Mouse (Mus musculus) lung, adult 2 months (tissue): ENCODE results near the gene Trub1. TPM values are rescaled to one million over a fixed set of nuclear protein-coding genes. Genes with fewer than 3 reads are reported as not detected.

ENCODE experiments used
- DNase-seq: peaks from one replicate; pipeline ENCODE4 v3.0.0; 2022
- H3K4me1 ChIP-seq: fragments of 200-500 bp; 2 replicates; pipeline ENCODE4 v1.6.1; 2011; ENCODE audit warnings: low read length; ENCODE audit not compliant: control insufficient read depth, insufficient read depth
- H3K4me3 ChIP-seq: fragments of 200-500 bp; replicated peaks from 2 replicates; pipeline ENCODE3; 2011; ENCODE audit warnings: low read depth, mild to moderate bottlenecking, control low read depth, low read length; ENCODE audit errors: extremely low read depth
- CTCF ChIP-seq: fragments of 200-500 bp; IDR thresholded peaks from 2 replicates; pipeline ENCODE4 v1.5.1; 2011; ENCODE audit warnings: mild to moderate bottlenecking, low read length, control low read depth; ENCODE audit not compliant: insufficient read depth
- POLR2A ChIP-seq: fragments of 200-500 bp; IDR thresholded peaks from 2 replicates; pipeline ENCODE4 v1.6.1; 2011; ENCODE audit warnings: low read depth, mild to moderate bottlenecking, control low read depth, low read length, borderline replicate concordance; ENCODE audit errors: extremely low read depth
- WGBS: fragments of 180-500 bp; shearing (Covaris S2); methylation state at CpG from one replicate; pipeline ENCODE4 v1.1.7; 2018; 5-methylcytosine and 5-hydroxymethylcytosine counted together
- polyA plus RNA-seq: library from polyadenylated mRNA; depleted of rRNA; stranded (reverse); fragments of >200 nt; gene quantifications from 2 replicates; pipeline ENCODE4 v1.2.3, GENCODE M21; 2012

Gene Trub1
- polyA plus RNA-seq, 1 experiment = 3.4 TPM

DNA sequence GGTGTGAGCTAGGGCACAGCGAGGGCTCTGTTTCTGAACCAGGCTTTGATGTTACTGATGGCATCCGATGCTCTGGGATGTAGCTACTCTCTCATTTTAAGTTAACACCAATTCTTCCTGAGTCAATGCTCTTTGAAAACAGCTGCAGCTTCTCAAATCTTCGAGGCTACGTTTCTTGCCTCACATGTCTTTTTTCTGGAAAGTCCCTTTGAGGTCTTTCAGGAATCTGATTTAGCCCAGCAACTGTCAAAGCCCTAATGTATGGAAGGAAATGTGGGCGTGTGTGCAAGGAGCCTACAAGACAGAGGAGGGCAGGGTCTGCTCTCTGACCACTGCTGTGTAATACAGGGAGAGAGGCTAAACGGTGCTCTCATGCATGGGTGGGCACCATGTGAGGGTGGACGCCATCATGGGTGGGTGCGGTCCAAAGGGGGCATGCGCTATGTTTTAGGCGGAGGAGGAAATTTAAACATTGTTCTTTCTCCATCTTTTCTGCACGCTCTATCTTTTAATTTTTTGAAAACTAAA lies 55.6 kb downstream of the Trub1 start:
- Histone ChIP-seq H3K4me1 (peaks cover 7% of the 10 kb centered on the region), H3K4me3 (no peak overlapping the region)
- no peak for DNase-seq
- TF ChIP-seq POLR2A = no peak
- TF ChIP-seq CTCF = no peak
- WGBS = 78% methylated on average over 11 of the region's 11 CpGs

DNA sequence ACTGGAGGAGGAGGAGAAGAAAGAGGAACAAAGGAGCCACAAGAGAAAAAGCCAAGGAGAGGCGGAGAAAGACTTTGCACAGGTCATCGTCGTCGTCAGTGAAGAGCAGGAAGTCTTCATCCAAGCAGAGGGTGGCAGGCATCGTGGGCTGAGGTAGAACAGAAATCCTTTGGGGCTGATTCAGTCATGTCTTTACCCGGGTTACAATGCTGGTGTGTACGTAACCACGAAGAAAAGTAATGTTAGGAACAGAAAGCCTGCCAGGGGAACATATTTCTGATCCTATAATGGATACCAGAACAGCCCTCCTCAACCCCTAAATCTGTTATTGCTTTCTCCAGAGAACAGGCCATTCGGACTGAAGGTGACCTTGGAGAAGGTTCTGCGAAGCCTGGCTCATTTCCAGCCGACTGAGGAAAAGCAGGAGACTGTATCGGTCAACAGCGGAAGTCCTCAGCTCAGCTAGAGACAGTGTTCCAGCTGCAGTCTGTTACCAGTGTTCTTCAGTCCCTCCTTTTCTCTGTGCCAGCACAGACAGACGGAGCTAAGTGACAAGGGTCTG lies 57.1 kb downstream of the Trub1 start:
- no peak for TF ChIP-seq POLR2A
- TF ChIP-seq CTCF = no peak
- Histone ChIP-seq H3K4me1 (peaks cover 7% of the 10 kb centered on the region), H3K4me3 (no peak overlapping the region)
- no peak for DNase-seq
- 31% methylated on average over 14 of the region's 14 CpGs for WGBS

DNA sequence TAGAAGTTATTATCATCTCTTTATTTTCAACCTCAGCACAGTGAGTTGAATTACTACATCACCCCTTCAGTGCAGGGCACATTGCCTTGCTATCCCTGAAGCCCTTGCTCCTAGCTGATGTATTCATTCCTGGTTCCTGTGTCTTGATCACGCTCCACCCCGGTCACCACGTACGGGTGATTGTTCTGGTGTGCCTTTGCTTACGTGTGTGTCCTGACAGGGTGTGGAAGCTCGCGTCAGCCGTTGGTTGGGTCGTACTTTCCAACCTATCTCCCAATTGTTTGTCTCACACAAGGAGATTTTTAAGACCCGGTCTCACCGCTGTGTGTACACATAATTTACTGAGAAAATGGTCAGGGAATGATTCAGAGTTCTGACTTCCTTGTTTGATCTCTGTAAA lies 58.1 kb downstream of the Trub1 start:
- DNase-seq = no peak
- TF ChIP-seq POLR2A (no peak), CTCF (no peak)
- 78% methylated on average over 11 of the region's 11 CpGs for WGBS
- peaks cover 7% of the 10 kb centered on the region for H3K4me1 ChIP-seq
- H3K4me3 ChIP-seq = no peak overlapping the region

DNA sequence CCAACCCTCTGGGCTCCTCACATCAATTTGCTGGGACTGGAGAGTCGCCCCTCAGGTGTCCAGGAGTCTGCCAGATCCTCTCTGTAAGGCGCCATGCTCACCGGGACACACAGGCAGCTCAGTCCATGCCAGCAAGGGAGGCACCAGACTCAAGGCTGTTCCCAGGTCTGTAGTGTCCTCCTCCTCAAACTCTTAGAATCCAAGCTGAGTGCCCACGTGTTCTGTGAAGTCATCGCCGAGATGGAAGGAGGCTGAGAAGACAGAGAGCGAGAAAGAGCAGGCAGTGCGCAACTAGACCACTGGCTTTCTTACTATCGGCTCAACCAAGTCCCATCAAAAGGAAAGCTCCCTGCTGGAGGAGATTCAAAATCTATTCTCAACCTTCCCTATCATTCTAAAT lies 60.4 kb downstream of the Trub1 start:
- H3K4me3 ChIP-seq = no peak overlapping the region
- WGBS = 89% methylated on average over 9 of the region's 9 CpGs
- TF ChIP-seq CTCF (no peak), POLR2A (no peak)
- no peak for DNase-seq
- H3K4me1 ChIP-seq = peaks cover 7% of the 10 kb centered on the region

DNA sequence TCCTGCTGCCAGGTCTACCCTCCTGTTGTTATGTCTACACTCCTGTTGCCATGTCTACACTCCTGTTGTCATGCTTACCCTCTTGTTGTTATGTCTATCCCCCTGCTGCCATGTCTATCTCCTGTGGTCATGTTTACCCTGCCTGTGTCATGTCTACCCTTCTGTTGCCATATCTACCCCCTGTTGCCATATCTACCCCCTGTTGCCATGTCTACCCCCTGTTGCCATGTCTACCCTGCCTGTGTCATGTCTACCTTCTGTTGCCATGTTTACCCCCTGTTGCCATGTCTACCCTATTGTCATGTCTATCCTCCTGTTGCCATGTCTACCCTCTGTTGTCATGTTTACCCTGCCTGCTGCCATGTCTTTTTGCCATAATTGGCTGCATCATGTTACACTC lies 69.0 kb downstream of the Trub1 start:
- no peaks in the 10 kb centered on the region for H3K4me1 ChIP-seq
- no peak for TF ChIP-seq POLR2A
- DNase-seq = no peak
- H3K4me3 ChIP-seq = no peak overlapping the region

DNA sequence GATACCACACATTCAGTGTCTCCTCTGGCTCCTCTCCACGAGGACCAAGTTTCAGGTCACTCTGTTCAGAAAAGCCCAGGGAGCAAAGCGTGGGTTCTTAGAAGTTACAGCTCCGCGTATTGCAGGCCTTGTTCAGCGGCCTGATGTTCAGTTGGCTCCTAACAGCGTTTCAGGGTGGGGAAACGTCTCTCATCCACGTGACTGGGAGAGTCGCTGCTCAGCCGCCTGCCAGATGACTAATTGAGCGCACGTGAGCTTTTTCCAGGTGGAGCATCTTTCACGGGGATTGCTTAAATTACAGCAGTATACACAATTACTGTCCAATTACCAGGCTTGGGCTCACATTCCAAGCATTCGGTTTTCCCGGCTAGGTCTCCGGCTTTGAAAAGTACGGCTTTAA lies 70.7 kb downstream of the Trub1 start:
- Histone ChIP-seq H3K4me1 (no peaks in the 10 kb centered on the region), H3K4me3 (no peak overlapping the region)
- TF ChIP-seq POLR2A = no peak
- TF ChIP-seq CTCF = no peak
- WGBS = 76% methylated on average over 17 of the region's 17 CpGs
- no peak for DNase-seq

DNA sequence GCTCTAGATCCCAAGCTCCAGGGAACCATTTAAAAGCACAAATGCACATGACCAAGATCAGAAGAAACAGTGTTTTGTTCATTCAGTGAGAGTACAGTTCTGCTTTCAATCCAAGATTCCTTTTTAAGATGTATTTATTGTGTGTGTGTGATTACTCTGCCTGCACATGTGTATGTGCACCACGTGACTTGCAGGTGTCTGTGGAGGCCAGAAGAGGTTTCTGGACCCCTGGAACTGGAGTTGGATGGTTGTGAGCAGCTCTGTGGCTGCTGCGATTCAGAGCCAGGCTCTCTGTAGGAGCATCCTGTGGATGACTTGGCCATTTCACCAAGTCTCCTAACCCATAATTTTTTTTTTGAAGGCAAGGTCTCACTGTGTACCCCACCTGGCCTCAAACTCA lies 73.0 kb downstream of the Trub1 start:
- DNase-seq = no peak
- H3K4me3 ChIP-seq = no peak overlapping the region
- WGBS = 81% methylated on average over 2 of the region's 2 CpGs
- no peaks in the 10 kb centered on the region for H3K4me1 ChIP-seq
- TF ChIP-seq POLR2A = no peak
- TF ChIP-seq CTCF = no peak

DNA sequence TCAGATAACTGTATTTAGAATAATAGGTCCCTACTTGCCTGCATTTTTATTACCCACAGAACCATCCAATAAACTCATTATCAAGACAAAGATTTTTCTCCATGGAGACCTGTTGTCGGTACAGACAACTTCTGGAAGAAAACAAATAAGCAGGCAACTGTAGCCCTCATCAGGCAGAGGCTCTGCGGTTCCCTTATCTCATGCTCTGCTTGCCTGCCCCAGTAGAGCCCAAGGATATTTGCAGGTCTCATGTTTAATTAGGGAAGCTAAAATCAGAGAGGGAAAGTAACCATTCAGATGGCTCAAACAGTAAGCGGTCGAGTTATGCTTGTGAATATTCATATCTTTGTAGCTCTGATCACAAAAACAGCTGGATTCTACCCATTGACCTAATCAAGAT lies 77.5 kb downstream of the Trub1 start:
- TF ChIP-seq CTCF (no peak), POLR2A (no peak)
- Histone ChIP-seq H3K4me3 (no peak overlapping the region), H3K4me1 (no peaks in the 10 kb centered on the region)
- WGBS = 72% methylated on average over 4 of the region's 4 CpGs
- no peak for DNase-seq

DNA sequence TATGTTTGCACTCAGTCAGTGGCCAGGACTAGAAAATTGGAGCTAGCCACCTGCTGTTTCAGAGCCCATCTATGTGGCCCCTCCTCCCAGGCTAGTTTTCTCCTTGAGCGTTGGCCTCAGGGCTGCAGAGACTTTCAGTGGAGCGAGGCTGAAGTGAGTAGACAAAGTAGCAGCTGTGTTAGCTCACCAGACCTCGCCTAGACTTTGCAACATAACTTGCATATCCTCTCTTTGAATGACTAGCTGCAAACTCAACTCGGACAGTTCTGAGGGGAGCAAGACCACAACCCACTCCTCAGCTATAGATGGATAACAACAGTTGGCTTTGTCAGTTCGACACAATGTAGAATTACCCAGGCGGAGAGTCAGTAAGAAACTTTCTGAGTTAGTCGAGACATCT lies 81.5 kb downstream of the Trub1 start:
- no peaks in the 10 kb centered on the region for H3K4me1 ChIP-seq
- no peak for DNase-seq
- WGBS = 65% methylated on average over 7 of the region's 7 CpGs
- TF ChIP-seq CTCF (no peak), POLR2A (no peak)
- no peak overlapping the region for H3K4me3 ChIP-seq

DNA sequence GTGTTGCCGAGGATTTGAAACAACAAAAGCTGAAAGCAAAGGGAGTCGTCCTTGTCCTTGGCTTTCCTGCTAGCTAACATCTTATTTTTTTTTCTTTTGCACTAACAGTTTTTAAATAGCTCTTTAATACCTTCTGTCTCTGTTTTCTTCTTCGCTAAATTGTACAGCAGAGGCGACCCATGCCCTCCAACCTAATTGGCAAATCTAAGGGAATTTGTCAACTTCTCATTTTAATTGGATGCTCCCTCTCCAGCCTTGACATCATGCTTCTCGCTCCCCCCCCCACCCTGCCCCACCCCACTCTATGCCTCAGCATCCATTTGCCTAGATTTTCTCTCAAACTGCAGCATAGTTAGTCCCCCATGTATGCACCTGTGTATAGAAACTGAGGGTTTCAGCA lies 83.8 kb downstream of the Trub1 start:
- DNase-seq = no peak
- Histone ChIP-seq H3K4me3 (no peak overlapping the region), H3K4me1 (no peaks in the 10 kb centered on the region)
- TF ChIP-seq CTCF (no peak), POLR2A (no peak)
- WGBS = 68% methylated on average over 5 of the region's 5 CpGs
